Mouse (Mus musculus): ENCODE measurements around the gene Wbp1. TPM values are rescaled to one million over a fixed set of nuclear protein-coding genes. Genes with fewer than 3 reads are reported as not detected.
A peak's percentile ranks its signal among the peaks of the same experiment; 100 is the strongest.

Gene Wbp1
- polyA plus RNA-seq, 1 experiment from 2014 or later, result 87.9 TPM

- H3K27ac ChIP-seq (ENCODE audit: low read length), result no peak overlapping the region
- peaks cover 95% of the 10 kb centered on the region for H3K27me3 ChIP-seq (ENCODE audit: control insufficient read depth, insufficient read depth, low read length)
- no peaks in the 10 kb centered on the region for H3K36me3 ChIP-seq (ENCODE audit: control insufficient read depth, insufficient read depth, low read length)
- H3K4me2 ChIP-seq (ENCODE audit: low read depth, low read length), result peak overlapping the region; percentile 11; the same call in 1 of the 2 replicates
- H3K9me3 ChIP-seq (replicated peaks; ENCODE audit: control insufficient read depth, low read length), result no peaks in the 10 kb centered on the region
- WGBS, result under 1% methylated on average over 69 of the region's 69 CpGs
- H3K9ac ChIP-seq (ENCODE audit: low read length), result peak overlapping the region; percentile 39; the same call in 1 of the 2 replicates
- H3K4me1 ChIP-seq (ENCODE audit: control insufficient read depth, insufficient read depth, low read length), result peaks cover 11% of the 10 kb centered on the region
- peak overlapping the region; percentile 28 for H3K4me3 ChIP-seq (replicated peaks; ENCODE audit: low read length)
- peak; percentile 22; the same call in 1 of the 2 replicates for ATAC-seq (ENCODE audit: insufficient read depth, low FRiP score)
Observed at GRCm38 (mm10) chr6:83069488-83070246, 51.7 kb downstream of the Wbp1 start.

MicroRNAs within 50 kb of the gene (microRNA counts, 519-probe panel; counts per million panel counts)
- microRNA mmu-miR-3470a+mmu-miR-3470b, result 1,655 counts per million, percentile 25 among the panel's probes with 10 or more counts

Small RNA genes lying within 50 kb of the gene (microRNA-seq; reads per million reads assigned to microRNA genes)
- gene Mir3470a, result not detected

Other genes starting within 250 kb of the Wbp1 start
- gene Sema4f, start 181.8 kb downstream of the Wbp1 start, polyA plus RNA-seq (2015; fragmentation: Nextera tagmentation; extraction: Ambion mirVana), result 1.4 and 1.5 TPM in 2 replicates
- gene M1ap, start 174.7 kb downstream of the Wbp1 start, polyA plus RNA-seq (2015; fragmentation: Nextera tagmentation; extraction: Ambion mirVana), result 0.26 and 1.0 TPM in 2 replicates
- gene Dok1, start 88.1 kb downstream of the Wbp1 start, polyA plus RNA-seq (2015; fragmentation: Nextera tagmentation; extraction: Ambion mirVana), result 10.5 and 11.3 TPM in 2 replicates
- 19.4 and 19.5 TPM in 2 replicates for gene Loxl3, start 87.4 kb downstream of the Wbp1 start, polyA plus RNA-seq (2015; fragmentation: Nextera tagmentation; extraction: Ambion mirVana)
- 228 and 235 TPM in 2 replicates for gene Aup1, start 67.0 kb downstream of the Wbp1 start, polyA plus RNA-seq (2015; fragmentation: Nextera tagmentation; extraction: Ambion mirVana)
- 66.5 and 72.3 TPM in 2 replicates for gene Htra2, start 66.3 kb downstream of the Wbp1 start, polyA plus RNA-seq (2015; fragmentation: Nextera tagmentation; extraction: Ambion mirVana)
- 6.0 and 6.4 TPM in 2 replicates for gene Dqx1, start 63.7 kb downstream of the Wbp1 start, polyA plus RNA-seq (2015; fragmentation: Nextera tagmentation; extraction: Ambion mirVana)
- 1.8 and 3.4 TPM in 2 replicates for gene Tlx2, start 51.3 kb downstream of the Wbp1 start, polyA plus RNA-seq (2015; fragmentation: Nextera tagmentation; extraction: Ambion mirVana)
- 25.1 and 28.8 TPM in 2 replicates for gene Pcgf1, start 43.7 kb downstream of the Wbp1 start, polyA plus RNA-seq (2015; fragmentation: Nextera tagmentation; extraction: Ambion mirVana)
- 0.58 and 0.65 TPM in 2 replicates for gene Lbx2, start 35.2 kb downstream of the Wbp1 start, polyA plus RNA-seq (2015; fragmentation: Nextera tagmentation; extraction: Ambion mirVana)
- 1.2 and 1.5 TPM in 2 replicates for gene Ccdc142, start 20.0 kb downstream of the Wbp1 start, polyA plus RNA-seq (2015; fragmentation: Nextera tagmentation; extraction: Ambion mirVana)
- gene Gm42688, start 19.9 kb downstream of the Wbp1 start, polyA plus RNA-seq (2015; fragmentation: Nextera tagmentation; extraction: Ambion mirVana), result 1.8 TPM in 2 replicates
- gene Mrpl53, start 12.5 kb downstream of the Wbp1 start, polyA plus RNA-seq (2015; fragmentation: Nextera tagmentation; extraction: Ambion mirVana), result 115 and 123 TPM in 2 replicates
- 8.3 TPM in 2 replicates for gene Mogs, start 6.1 kb downstream of the Wbp1 start, polyA plus RNA-seq (2015; fragmentation: Nextera tagmentation; extraction: Ambion mirVana)
- gene Ino80b, start 3.9 kb upstream of the Wbp1 start, polyA plus RNA-seq (2015; fragmentation: Nextera tagmentation; extraction: Ambion mirVana), result 7.9 and 8.4 TPM in 2 replicates
- 39.7 and 42.8 TPM in 2 replicates for gene Rtkn, start 13.9 kb upstream of the Wbp1 start, polyA plus RNA-seq (2015; fragmentation: Nextera tagmentation; extraction: Ambion mirVana)
- 4.1 and 5.0 TPM in 2 replicates for gene Wdr54, start 34.8 kb upstream of the Wbp1 start, polyA plus RNA-seq (2015; fragmentation: Nextera tagmentation; extraction: Ambion mirVana)
- gene 1700003E16Rik, start 34.8 kb upstream of the Wbp1 start, polyA plus RNA-seq (2015; fragmentation: Nextera tagmentation; extraction: Ambion mirVana), result 2.1 and 2.2 TPM in 2 replicates
- gene Dctn1, start 44.4 kb upstream of the Wbp1 start, polyA plus RNA-seq (2015; fragmentation: Nextera tagmentation; extraction: Ambion mirVana), result 73.7 and 74.1 TPM in 2 replicates
- 0.30 and 0.60 TPM in 2 replicates for gene Slc4a5, start 98.3 kb upstream of the Wbp1 start, polyA plus RNA-seq (2015; fragmentation: Nextera tagmentation; extraction: Ambion mirVana)
- gene Mthfd2, start 204.3 kb upstream of the Wbp1 start, polyA plus RNA-seq (2015; fragmentation: Nextera tagmentation; extraction: Ambion mirVana), result 29.6 and 35.2 TPM in 2 replicates
- gene Mob1a, start 204.5 kb upstream of the Wbp1 start, polyA plus RNA-seq (2015; fragmentation: Nextera tagmentation; extraction: Ambion mirVana), result 67.6 and 67.9 TPM in 2 replicates
- 121 and 145 TPM in 2 replicates for gene Bola3, start 227.6 kb upstream of the Wbp1 start, polyA plus RNA-seq (2015; fragmentation: Nextera tagmentation; extraction: Ambion mirVana)